ENCODE assay signal across 15 mouse cellular contexts in genomic region chr12:104684411-104684931, GRCm38 (mm10).
"Had no signal": no experiment of that assay in that cellular context is flagged by ENCODE, and none has a peak within 500 bp of the region (broad histone marks: within the 10 kb centered on the region; RNA-seq: fewer than 3 reads in every experiment).

No protein-coding gene starts in this region.

- H3K4me1 ChIP-seq: liver, embryonic 13.5 days; lung, embryonic 15.5 days; megakaryocyte, embryonic 14.5 days; stomach, embryonic 15.5 days had no signal

- ATAC-seq: liver, postnatal 0 days had no signal

- H3K9ac ChIP-seq: limb, embryonic 12.5 days; liver, embryonic 13.5 days; liver, postnatal 0 days; lung, embryonic 15.5 days; stomach, embryonic 15.5 days had no signal

- DNase-seq: kidney, postnatal 14 days; layer of hippocampus, adult 9-11 months; layer of hippocampus, postnatal 36 days; liver; liver, embryonic 13.5 days; liver, postnatal 0 days; lung, postnatal 14 days; right cerebral cortex, postnatal 14 days; thymus, postnatal 4 days had no signal

- H3K27me3 ChIP-seq: limb, embryonic 12.5 days; liver, embryonic 13.5 days; lung, embryonic 15.5 days; stomach, embryonic 15.5 days had no signal

- H3K4me3 ChIP-seq: limb, embryonic 12.5 days; liver, embryonic 13.5 days; lung, embryonic 15.5 days; megakaryocyte, embryonic 14.5 days; stomach, embryonic 15.5 days had no signal

- H3K9me3 ChIP-seq: lung, embryonic 15.5 days; stomach, embryonic 15.5 days had no signal

- H3K36me3 ChIP-seq: stomach, embryonic 15.5 days had no signal

- H3K4me2 ChIP-seq: limb, embryonic 12.5 days; liver, embryonic 13.5 days; lung, embryonic 15.5 days; midbrain, embryonic 11.5 days; stomach, embryonic 15.5 days had no signal

- H3K27ac ChIP-seq: limb, embryonic 12.5 days; liver, embryonic 13.5 days; lung, embryonic 15.5 days; macrophage; stomach, embryonic 15.5 days had no signal
